20 mouse cellular contexts compared by ENCODE assay signal in the genomic region with DNA sequence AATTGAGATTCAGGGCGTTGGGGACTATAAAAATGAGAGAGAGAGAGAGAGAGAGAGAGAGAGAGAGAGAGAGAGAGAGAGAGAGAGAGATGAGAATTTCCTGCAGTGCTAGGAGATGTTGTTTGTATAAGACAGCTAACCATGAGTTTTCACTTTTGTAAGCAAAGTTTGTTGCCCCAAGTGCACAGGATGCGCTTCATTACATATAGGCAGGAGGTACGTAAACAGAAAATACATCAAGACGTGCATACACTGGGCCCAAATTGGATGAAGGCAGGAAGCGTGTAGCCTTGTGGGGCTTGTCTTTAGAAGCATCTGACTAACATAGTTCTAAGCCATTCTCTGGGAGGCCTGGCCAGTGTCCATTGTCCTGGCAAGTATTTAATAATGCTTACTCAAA. TPM values are rescaled to one million over a fixed set of nuclear protein-coding genes. Genes with fewer than 3 reads are reported as not detected.
DNase-seq lines count a peak whose midpoint lies in the region; ATAC-seq and TF ChIP-seq lines count a peak whose summit lies in the region.
"Had no signal": no experiment of that assay in that cellular context is flagged by ENCODE, and none has a peak within 500 bp of the region (broad histone marks: within the 10 kb centered on the region; RNA-seq: fewer than 3 reads in every experiment).

No protein-coding gene starts in this region.

- DNase-seq in spleen, adult 2 months (ENCODE audit: low read depth in 1 of 2, low spot score in 2 of 2), result no peak
- no peak for DNase-seq in spleen, postnatal 36 days (ENCODE audit: low spot score in 2 of 2)
- peak; percentile 75 for DNase-seq in CD4-positive helper T cell, adult 2 months (ENCODE audit: low read depth, low spot score)
- DNase-seq in thymus, postnatal 25 days, result peak; percentile 45
- DNase-seq in urinary bladder, postnatal 14 days (ENCODE audit: low spot score), result no peak
- DNase-seq in Muller cell, postnatal 12 days (ENCODE audit: inconsistent ontology term), result no peak
- DNase-seq: adrenal gland, postnatal 14 days; B cell, adult 2 months; cerebellum, adult 11-12 months; cerebellum, adult 9-10 months; cerebellum, postnatal 25 days; gastrocnemius, postnatal 10 days; heart, adult 18-20 months; heart, postnatal 14 days had no signal

- H3K27me3 ChIP-seq in spleen, adult 2 months (ENCODE audit: control insufficient read depth, insufficient read depth, low read length), result no peaks in the 10 kb centered on the region
- H3K27me3 ChIP-seq: embryonic facial prominence, embryonic 12.5 days; forebrain, embryonic 12.5 days; heart, embryonic 15.5 days; hindbrain, embryonic 13.5 days had no signal

- H3K27ac ChIP-seq in spleen, adult 2 months (ENCODE audit: insufficient read depth, low read length), result peak overlapping the region; percentile 32; the same call in 1 of the 2 replicates
- H3K27ac ChIP-seq: embryonic facial prominence, embryonic 12.5 days; forebrain, embryonic 12.5 days; heart, embryonic 15.5 days; hindbrain, embryonic 13.5 days had no signal

- WGBS in spleen, adult 2 months, result 75% methylated on average over 5 of the region's 5 CpGs

- ATAC-seq in activated CD4-positive, CD25-positive, alpha-beta regulatory T cell, adult 4 months, result peak; percentile 60
- ATAC-seq: forebrain, embryonic 16.5 days had no signal

- no peaks in the 10 kb centered on the region; the same call in 1 of the 2 replicates for H3K4me1 ChIP-seq in spleen, adult 2 months (ENCODE audit: control insufficient read depth, insufficient read depth, insufficient read length)
- H3K4me1 ChIP-seq: forebrain, embryonic 12.5 days had no signal

- H3K4me3 ChIP-seq in spleen, adult 2 months (ENCODE audit: extremely low read depth, insufficient read depth, insufficient read length), result no peak overlapping the region
- H3K4me3 ChIP-seq: embryonic facial prominence, embryonic 12.5 days; forebrain, embryonic 12.5 days; heart, embryonic 15.5 days; hindbrain, embryonic 13.5 days had no signal

- no peak for TF ChIP-seq POLR2A in spleen, adult 2 months (IDR thresholded peaks at IDR 0.05; ENCODE audit: low read depth, low read length)

- TF ChIP-seq CTCF in spleen, adult 2 months (IDR thresholded peaks at IDR 0.05; ENCODE audit: extremely low read depth, insufficient read depth, insufficient read length, insufficient replicate concordance), result no peak

- H3K36me3 ChIP-seq in spleen, adult 2 months (ENCODE audit: control insufficient read depth, insufficient read depth, low read length), result no peaks in the 10 kb centered on the region
- H3K36me3 ChIP-seq: embryonic facial prominence, embryonic 12.5 days; forebrain, embryonic 12.5 days; heart, embryonic 15.5 days; hindbrain, embryonic 13.5 days had no signal

RNA-seq across cellular contexts. Expression of gene Thy1, which starts 25.3 kb away (rescaled TPM):
- 197 and 206 TPM in 2 replicates for polyA plus RNA-seq in spleen, adult 2 months (2012; rRNA removed)
- polyA plus RNA-seq in activated CD4-positive, CD25-positive, alpha-beta regulatory T cell, adult 4 months (2017; shearing (Covaris generic)), result 100 to 1,000 TPM; 218 to 257 TPM
- polyA plus RNA-seq: forebrain, embryonic 12.5 days had no signal

RNA-seq across cellular contexts. Expression of gene Usp2, which starts 49.0 kb away (rescaled TPM):
- 0.65 and 0.69 TPM in 2 replicates for polyA plus RNA-seq in spleen, adult 2 months (2012; rRNA removed)
- polyA plus RNA-seq in activated CD4-positive, CD25-positive, alpha-beta regulatory T cell, adult 4 months (2017; shearing (Covaris generic)), result 1 to 10 TPM; 1.6 to 1.7 TPM

Comparison
In these comparisons a context has a peak if more than half of its experiments do, and no peak if none do; other contexts are left out.
1. DNase-seq: peak in CD4-positive helper T cell, adult 2 months (single experiment) and thymus, postnatal 25 days (single experiment); none in spleen, adult 2 months (0 of 2), spleen, postnatal 36 days (0 of 2), urinary bladder, postnatal 14 days (single experiment) and Muller cell, postnatal 12 days (single experiment).